Mouse (Mus musculus) embryo, embryonic 9.5 days (tissue): ENCODE results near the gene Klhl2.

ENCODE experiments used
- DNase-seq: peaks from one replicate; pipeline ENCODE4 v3.0.0-alpha.2; 2017; ENCODE audit errors: extremely low spot score

Gene Klhl2

DNA sequence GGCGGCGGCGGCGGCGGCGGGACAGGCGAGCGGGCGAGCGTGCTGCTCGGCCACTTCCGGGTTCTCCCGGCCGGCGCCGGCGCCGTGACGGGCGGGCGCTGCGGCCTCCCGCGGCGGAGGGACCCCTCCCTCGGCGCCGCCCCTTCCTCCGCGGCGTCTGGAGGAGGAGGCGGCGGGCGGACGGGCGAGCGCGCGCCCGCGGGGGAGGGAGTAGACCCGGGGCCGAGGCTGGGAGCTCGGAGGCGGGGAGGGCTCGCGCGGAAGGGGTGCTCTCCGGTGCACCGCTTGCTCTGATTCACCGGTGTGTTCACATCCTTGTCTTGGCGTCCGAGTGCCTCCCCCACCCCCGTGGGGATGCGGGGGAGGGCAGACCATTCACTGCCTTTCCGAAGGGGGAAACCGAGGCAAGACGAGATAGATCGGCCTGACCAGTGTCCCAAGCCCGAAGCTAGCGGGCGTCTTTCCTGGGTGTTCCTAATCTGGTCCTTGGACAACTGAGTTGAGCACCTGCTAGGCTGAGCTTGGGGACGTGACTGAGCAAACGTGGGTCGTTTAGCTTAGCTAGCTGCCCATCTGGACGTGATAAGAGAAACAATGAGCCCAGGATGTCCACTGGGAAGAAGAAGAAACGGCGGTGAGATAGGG, at the start of gene Klhl2:
Gene Klhl2 (minus strand): TSS at position 121 of the 645 bp plus-strand sequence.
- peak; percentile 77 for DNase-seq

DNA sequence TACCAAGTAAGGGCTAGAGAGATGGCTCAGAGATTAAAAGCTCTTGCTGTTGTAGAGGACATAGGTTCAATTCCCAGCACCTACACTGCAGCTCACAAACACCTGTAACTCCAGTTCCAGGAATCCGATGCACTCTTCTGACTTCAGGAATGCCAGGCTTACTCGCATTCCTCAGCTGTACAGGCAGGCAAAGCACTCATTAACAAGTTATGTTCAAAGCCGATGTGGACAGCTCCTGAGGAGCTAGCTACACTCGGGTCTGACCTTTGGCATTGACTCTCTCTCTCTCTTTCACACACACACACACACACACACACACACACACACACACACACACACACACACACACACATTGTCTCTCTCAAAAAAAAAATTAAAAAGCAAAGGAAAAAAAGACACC, 48.9 kb upstream of the Klhl2 start:
- no peak for DNase-seq

DNA sequence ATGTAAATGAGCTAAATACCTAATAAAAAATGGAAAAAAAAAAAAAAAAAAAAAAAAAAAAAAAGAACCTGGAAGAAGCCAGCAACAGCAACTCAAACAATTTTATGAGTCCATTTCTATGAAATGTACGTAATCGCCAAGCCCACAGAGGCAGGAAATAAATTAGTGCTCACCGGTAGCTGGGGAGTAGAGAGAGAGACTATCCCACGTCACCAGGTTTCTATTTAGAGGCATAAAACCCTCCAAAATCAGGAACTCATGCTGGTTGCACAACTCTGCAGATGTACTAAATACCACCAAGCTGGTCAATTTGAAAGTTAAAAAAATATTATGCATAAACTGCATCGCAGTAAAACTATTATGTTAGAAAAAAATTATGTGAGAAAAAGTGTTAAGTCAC, 46.9 kb upstream of the Klhl2 start:
- DNase-seq = no peak

DNA sequence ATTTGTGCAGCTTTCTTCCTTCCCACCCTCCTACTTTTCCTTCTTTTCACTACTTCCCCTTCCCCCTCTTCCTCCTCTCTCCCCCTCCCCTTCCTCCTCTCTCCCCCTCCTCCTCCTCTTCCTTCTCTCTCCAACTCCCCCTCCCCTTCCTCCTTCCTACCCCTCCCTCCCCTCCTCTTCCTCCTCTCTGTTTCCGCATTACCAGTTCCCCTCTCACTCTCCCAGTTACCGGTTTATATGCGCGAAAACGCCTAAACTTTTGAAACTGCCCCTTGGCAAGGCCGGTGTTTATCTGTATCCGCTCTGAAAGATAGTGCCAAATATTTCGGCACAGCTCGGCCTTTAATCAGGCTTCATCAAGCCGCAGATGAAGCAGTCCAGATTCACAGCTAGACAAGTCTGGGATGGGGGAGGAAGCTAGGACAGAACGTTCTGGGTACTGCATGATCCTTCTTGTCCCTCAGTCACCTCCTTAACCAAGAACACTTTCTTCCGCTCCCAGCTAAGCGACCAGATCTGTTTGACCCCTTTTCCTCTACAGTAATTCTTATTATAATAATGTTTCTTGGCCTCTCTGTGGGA, 30.9 kb upstream of the Klhl2 start:
- DNase-seq = no peak

DNA sequence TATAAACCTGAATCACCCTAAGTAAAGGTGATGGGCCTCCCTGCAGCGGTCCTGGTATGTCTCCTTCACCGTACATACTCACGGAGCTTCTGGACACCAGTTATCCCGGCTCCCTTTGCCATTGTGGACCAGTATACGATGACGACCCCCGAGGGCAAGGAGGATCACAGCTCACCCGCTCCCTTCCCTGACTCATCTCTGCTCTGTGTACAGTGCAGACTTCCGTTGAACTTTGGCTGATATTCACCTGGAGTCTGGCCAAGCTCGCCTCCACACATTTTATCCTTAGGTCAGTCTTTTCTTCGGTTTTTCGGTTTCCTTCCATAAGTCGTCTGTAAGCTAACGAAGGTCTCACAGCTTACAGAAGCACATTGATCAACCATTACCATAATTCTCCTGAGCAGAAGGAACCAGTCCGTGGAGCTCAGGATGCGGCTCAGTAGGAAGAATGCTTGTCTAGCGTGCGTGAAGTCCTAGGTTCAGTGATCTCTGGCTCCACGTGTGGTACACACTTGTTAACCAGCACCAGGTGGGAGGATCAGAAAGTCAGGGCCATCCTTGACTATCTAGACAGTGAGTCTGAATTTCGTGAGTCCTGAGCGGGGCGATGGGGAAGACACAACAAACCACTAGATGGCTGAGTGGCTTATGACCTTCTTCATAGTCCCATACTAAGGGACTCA, 28.0 kb upstream of the Klhl2 start:
- no peak for DNase-seq

DNA sequence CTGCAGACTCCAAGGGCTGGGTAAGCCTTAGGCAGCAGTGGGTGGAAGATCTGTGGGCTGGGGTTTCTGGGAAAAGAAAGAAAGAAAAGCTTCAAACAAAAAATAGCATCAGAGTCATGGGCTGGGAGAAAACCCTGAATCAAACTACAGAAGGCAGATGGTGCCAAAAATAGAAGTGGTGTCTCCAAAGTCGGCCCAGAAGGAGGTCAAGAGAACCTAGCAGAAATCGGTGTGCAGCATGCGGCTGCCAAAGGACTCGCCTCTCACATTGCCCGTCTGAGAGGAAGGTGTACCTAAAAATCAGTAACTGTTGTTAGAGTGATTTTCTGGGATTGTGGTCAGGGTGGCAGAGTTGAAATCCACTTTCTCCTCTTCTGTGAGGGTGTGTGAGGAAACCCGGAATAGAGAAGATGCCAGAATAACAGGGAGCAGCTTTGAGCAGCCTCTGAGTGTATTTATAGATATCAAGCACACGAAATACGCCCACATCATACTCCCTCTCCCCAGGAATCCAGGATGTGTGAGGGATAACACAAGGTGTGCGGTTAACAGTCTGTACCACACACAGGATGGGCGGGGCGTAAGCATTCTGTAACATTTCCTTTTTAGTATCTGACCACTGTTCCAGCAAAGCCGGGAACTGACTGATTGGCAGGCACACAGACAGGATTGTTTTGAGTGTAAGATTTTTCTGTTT, 21.8 kb upstream of the Klhl2 start:
- no peak for DNase-seq

DNA sequence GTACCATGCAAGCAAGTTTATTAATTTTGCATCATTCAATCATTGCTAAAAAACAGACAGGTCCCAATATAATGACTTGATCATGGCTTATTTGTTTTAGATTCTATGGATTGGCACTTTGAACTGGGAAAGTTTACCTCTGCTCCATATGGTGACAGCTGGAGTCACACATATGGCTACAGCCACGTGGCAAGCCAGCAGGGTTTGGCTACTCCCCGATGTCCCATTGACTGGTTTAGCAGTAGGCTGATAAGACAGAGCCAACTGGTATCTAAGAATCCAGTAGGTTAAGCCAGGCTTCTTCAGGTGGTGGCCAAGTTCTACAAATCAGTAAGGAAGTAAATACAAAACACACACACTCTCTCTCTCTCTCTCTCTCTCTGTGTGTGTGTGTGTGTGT, 20.4 kb upstream of the Klhl2 start:
- no peak for DNase-seq

DNA sequence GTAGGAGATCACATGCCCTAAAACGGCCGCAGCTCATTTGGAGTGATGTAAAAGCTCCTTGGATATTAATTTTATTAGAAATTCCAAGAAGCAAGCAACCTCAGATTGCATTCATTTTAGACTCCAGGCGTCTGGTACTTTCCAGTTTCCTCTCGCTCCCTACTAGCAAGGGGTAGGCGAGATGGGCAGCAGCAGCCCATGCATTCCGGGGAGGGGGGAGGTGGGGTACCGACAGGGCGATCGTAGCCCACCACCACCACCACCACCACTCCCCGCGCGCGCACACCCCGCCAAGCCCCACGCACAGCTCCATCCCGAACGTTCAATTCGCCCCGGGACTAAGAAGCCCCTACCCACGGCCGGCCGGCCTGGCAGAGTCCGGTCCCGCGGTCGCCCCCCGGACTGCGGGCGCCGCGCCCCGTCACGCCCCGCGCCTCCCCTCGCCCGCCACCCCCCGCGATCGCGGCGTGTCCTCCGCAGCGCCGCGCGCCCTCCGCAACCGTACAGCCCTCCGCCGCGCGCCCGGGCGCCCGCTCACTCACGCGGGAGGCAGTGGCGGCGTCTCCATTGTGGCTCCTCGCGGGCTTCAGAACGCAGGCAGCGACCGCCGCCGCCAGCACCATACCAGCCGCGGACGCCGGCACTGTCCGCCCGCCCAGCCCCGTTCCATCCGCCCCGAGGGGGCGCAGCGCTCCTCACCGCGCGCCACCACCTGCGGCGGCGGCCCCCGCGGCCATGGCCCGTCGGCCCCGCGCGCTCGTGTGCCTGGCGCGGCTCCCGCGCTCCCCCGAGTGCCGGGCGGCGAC, 523 bp downstream of the Klhl2 start:
- DNase-seq = peak; percentile 61

DNA sequence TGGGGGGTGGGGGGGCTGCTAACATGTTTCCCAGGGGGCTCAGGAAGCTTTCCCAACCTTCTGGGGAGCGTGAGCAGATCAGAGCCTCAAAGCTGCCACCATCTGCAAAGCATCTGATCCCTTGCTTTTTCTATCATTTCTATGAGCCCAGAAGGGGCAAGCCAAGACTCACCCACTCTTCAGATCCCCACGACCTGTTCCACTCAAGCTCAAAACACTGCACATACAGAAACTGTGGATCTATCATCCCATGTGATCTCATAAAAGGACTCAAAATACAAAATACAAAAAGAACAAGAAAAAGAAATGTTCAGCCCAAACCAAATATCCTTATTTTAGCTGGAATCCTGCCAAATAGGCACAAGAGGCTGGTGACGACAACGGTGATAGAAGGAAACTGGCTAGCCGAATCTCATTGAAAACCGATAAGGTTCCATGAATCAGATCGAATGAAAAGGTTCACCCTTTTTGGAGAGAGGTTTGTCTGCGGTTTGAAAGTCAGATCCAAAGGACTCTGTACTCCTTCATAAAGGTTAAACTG, 1.5 kb downstream of the Klhl2 start:
- no peak for DNase-seq

DNA sequence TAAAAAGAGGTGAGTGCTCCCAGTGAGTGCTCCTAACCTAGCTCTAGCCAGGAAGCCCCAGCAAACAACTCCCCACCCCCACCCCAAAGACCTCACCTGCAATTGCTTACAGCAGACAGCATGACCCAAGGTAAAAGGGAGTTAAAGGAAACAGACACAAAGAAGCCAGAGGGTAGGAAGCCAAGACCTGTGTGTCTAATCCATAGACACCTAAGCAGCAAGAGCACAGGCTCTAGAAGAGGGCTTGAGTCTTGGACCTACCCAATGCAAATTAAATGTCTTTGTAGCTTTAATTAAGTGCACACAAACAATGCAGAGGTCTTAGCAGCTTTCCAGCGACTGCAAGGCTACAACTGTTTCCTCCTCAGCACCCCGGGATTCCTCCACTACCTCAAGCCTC, 2.2 kb downstream of the Klhl2 start:
- no peak for DNase-seq

DNA sequence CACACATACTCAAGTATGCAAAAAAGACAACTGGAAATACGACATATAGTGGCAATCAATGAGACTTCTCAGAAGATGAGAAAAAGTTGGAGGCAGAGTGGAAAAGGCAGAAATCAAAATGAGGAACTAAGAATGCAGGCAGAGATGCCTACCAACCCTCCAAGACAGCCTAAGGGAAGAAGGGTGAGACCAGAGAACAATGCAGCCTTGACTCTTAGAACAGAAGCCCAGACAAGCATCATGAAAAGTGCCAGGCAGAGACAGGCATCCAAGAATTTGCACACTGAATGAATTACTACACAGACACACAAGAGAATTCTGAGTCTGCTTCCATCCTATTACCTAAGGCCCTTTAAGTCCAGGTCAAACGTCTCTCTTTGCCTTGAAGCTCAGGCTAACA, 2.6 kb downstream of the Klhl2 start:
- no peak for DNase-seq

DNA sequence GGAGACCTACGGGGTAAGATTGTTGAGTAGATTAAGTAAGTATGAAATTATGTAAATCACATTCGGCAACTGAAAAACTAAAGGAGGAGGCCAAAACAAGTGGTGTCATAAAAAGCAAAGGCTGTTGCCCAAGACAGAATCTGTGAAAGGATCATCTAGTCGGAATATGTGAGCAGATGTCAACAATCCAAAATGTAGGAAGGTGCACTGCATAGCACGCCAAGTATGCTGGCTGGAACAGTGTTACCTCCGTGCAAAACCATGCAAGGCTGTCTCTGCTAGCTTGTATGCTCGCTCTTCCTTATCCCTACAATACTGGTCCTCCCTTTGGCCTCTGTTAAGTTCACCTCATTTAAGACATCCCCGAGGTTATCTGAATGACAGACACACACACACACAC, 4.5 kb downstream of the Klhl2 start:
- DNase-seq = no peak

DNA sequence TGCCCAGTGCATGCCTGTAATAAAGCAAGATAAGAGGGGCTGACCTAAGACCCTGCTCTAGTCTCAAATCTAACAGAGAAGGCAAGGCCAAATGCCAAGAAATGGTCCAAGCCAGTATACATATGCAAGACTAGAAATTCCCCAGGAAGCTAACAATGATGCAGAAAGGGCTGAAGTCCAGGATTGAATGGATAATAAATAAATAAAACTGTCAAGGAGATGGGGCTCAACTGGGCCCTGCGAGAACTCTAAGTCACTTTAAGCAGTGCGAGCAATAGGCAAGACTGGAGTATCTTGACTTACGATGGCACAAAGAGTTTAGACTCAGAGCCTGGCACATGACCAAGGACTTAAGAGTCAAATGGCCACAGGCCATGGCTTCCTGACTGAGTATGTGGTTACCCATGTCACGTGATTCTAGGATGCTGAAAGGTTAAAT, 5.8 kb downstream of the Klhl2 start:
- DNase-seq = no peak

DNA sequence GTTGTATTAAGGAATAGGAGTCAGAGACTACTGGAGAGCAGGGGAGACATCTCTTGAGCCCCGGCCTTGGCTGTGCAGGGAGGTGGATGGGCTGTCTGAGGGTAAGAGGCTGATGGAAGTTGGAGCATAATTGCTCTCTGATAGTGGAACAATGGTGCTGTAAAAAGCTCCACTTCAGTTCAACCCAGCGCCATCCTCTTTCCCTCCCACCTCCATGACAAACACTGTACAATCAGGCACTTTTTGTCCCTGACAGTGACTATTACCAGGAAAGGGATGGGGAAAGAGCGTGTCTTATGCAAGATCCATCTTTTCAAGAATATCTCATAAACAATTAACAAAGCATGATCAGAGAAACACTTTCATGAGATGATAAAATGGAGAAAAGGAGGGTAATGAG, 6.6 kb downstream of the Klhl2 start:
- no peak for DNase-seq

DNA sequence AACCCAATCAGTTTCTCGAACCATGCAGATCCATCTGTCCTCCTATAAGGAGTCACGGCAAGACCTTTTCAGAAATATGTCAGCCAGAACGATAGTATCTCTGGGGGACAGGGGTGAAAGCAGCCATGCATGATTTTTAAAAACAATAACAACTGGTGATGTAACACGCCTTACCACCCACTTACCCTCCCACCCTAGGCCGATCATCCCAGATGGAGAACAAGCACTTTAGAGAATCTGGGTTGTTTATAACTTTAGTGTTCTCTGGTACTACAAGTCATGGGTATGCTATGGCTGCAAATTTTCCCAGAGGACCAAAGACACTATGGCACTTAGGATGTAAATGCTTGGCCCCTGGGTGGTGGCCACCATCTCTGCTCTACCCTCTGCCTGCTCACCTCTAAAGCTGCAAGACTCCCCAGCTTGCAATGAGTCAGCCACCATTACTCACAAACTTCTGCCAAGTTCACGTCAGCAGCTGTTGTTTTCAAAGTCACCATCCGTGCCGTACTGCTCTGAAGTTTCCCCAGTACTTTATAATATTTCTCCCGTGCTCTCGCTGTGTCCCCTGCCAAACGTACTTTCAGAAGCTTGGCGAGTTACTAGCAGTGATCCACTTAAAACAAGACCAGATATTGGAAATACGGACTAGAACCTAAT, 7.9 kb downstream of the Klhl2 start:
- DNase-seq = no peak

DNA sequence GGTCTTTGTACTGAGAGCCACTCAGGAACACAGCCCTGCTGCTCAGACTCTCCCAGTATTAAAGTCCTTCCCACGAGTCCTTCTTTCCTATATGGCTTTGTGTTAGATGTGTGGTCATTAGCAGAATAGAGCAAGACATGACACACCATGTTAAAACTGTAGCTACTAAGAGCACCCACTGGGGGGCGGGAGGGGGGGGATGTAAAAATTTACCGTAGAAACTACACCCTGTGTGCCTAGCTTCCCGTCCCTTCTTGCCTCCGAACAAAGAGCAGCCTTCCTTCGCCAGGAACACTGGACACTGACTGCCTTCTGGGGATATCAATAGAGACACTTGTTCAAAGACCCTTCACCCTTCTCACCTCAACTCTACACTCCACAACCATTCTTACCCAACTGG, 10.2 kb downstream of the Klhl2 start:
- no peak for DNase-seq

DNA sequence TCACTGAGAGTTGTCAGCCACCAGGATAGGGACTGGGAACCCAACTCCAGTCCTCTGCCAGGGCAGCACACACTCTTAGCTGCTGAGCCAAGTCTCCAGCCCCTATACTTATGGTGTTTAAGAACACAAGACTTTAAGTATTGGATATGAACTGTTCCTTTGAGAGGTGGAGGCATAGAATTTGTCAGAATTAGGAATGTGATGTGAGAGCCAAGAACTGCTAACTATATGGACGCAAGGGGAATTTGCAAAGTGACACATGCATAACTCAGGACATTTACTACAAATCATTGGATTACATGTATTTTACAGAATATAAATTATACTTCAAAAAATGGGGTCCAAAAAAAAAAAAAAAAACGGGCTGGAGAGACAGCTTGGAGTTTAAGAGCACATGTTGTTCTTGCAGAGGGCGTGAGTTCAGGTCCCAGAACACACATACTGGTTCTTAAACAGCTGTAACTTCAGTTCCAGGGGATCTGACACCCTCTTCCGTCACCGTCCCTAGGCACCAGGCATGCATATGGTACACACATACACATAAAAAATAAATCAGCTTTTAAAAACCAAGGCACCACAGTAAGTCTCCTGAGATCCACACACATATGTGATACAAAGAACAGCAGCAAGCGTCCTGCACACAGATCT, 14.2 kb downstream of the Klhl2 start:
- no peak for DNase-seq

DNA sequence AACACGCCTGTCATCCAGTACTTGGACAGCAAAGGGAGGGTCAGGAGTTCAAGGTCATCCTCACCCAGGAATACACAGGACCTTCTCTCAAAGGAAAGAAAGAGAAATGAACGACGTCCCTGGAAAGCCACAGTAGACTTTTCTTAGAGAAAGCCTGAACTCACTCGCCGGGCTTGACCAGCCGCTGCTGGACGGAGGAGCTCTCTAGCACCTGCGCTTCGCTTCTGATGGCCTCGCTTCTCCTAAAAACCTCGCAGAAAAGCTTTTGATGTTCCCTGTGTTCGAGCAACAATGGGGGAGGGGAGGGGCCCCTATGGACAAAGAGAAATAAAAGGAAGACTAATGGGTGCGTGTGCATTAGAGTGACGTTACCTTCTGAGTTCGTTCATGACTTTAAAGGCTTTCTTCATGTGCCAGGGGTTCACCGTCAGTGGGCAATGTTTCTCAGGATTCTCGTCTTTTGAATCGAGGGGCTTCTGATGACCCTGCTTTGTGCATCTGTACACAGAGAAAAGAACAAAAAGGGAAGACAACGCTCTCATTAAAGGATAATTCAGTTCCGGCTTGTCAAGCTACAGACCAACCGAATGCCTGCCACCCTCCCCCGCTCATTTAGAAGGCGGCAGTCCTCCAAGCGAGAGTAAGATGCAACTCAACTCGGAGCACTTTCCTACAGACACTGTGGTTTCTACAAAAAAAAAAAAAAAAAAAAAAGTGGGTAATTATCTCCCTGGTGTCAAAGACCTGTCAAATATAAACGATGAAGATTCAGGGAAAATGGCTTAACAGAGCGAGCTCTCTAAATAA, 15.5 kb downstream of the Klhl2 start:
- peak; percentile 34 for DNase-seq

DNA sequence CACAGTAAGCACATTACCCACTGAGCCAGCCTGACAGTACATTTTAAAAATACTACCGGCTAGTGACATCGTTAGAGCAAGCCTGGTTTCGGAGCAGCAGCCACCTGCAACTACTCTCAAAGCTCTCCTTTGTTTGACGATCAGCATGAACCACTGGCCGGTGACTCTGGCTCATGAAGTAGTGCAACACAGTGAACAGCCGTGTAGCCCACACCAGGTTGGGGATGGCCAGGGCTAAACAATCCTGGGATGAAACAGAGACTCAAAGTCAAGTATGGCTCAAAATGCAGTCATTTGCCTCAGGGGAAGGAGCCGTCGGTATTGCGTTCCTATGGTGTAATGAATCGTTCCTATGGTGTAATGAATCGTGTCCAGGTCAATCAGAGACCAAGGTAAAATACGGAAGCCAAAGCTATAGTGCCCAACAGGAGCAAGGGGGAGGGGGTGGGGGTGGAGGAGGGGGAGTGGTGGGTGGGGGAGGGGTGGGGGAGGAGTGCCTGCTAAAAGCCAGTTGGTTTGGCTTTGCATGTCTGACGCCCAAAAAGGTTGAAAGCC, 17.2 kb downstream of the Klhl2 start:
- no peak for DNase-seq
